Mouse (Mus musculus) olfactory bulb, adult 2 months (tissue): ENCODE results near the gene Galnt7.

ENCODE experiments used
- CTCF ChIP-seq: fragments of 200-500 bp; IDR thresholded peaks from 2 replicates; pipeline ENCODE4 v1.5.1; 2012; ENCODE audit warnings: low read depth, mild to moderate bottlenecking, low read length, moderate library complexity; ENCODE audit not compliant: insufficient read depth
- POLR2A ChIP-seq: fragments of 200-500 bp; IDR thresholded peaks from 2 replicates; pipeline ENCODE4 v1.6.1; 2012; ENCODE audit warnings: mild to moderate bottlenecking, low read depth, low read length, moderate library complexity; ENCODE audit not compliant: insufficient read depth

DNA sequence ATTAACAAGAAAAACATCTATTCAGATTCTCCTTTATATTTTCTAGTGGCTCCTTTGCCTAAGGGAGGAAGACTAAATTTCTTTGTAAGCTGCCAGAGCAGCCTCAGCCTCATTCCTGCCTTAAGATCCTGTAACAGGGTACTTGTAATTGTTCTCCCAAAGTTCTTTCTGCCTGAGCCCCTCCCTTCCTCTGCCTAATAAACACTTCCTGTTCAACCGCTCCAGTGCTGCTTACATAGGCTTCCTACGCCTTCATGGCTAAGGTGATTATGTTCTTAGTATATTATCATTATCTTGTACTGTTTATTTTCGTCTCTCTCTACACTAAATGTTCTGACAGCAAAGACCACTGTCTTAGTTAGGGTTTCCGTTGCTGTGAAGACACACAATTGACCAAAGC, 144.2 kb downstream of the Galnt7 start:
- TF ChIP-seq CTCF = no peak
- TF ChIP-seq POLR2A = no peak
